Mouse (Mus musculus) lung, postnatal 0 days (tissue): ENCODE results near the gene Adgrf3. TPM values are rescaled to one million over a fixed set of nuclear protein-coding genes. Genes with fewer than 3 reads are reported as not detected.

Source experiments
- ATAC-seq: fragments of 200-750 bp; cut with Nextera tagmentation; 2 replicates; pipeline ENCODE4 v1.8.0; 2017; ENCODE audit warnings: moderate library complexity
- DNase-seq: peaks from one replicate; pipeline ENCODE4 v3.0.0-alpha.2; 2016; ENCODE audit warnings: low spot score
- H3K27ac ChIP-seq: fragments of 300-500 bp; sonication (generic); 2 replicates; pipeline ENCODE4 v1.5.1; 2014; ENCODE audit warnings: antibody characterized with exemption, mild to moderate bottlenecking, low read length, mixed read lengths
- H3K27me3 ChIP-seq: fragments of 300-500 bp; sonication (generic); replicated peaks from 2 replicates; pipeline ENCODE4 v1.6.1; 2014; ENCODE audit warnings: low read length, mixed read lengths; ENCODE audit not compliant: insufficient read depth
- H3K36me3 ChIP-seq: fragments of 300-500 bp; sonication (generic); 2 replicates; pipeline ENCODE4 v1.6.1; 2014; ENCODE audit warnings: low read length, mixed read lengths; ENCODE audit not compliant: insufficient read depth
- H3K4me1 ChIP-seq: fragments of 300-500 bp; sonication (generic); 2 replicates; pipeline ENCODE4 v1.6.1; 2014; ENCODE audit warnings: antibody characterized with exemption, low read depth, low read length, mixed read lengths; ENCODE audit not compliant: insufficient read depth
- H3K4me2 ChIP-seq: fragments of 300-500 bp; sonication (generic); replicated peaks from 2 replicates; pipeline ENCODE4 v1.6.1; 2014; ENCODE audit warnings: low read depth, mild to moderate bottlenecking, low read length, moderate library complexity, mixed read lengths
- H3K4me3 ChIP-seq: fragments of 300-500 bp; sonication (generic); 2 replicates; pipeline ENCODE4 v1.5.1; 2014; ENCODE audit warnings: low read depth, low read length
- H3K9ac ChIP-seq: fragments of 300-500 bp; sonication (generic); replicated peaks from 2 replicates; pipeline ENCODE4 v1.6.1; 2014; ENCODE audit warnings: low read depth, mild to moderate bottlenecking
- H3K9me3 ChIP-seq: fragments of 300-500 bp; sonication (generic); 2 replicates; pipeline ENCODE4 v1.6.1; 2016; ENCODE audit warnings: low read length, mixed read lengths
- CTCF ChIP-seq: IDR thresholded peaks from 2 replicates; pipeline ENCODE4 v1.5.1; 2016; ENCODE audit warnings: antibody characterized with exemption, mild to moderate bottlenecking
- EP300 ChIP-seq: IDR thresholded peaks from 2 replicates; pipeline ENCODE4 v1.6.1; 2016; ENCODE audit warnings: antibody characterized with exemption, mild to moderate bottlenecking, control low read depth
- WGBS: fragments of 180-500 bp; shearing (Covaris S2); extraction: QIAGEN DNeasy Blood & Tissue Kit; methylation state at CpG from one replicate; pipeline ENCODE4 v1.1.7; 2014; 5-methylcytosine and 5-hydroxymethylcytosine counted together
- polyA plus RNA-seq: library from polyadenylated mRNA; unstranded; fragments of >200 nt; fragmentation: Nextera tagmentation; extraction: Ambion mirVana; gene quantifications from 2 replicates; pipeline ENCODE4 v1.2.1, GENCODE M21; 2015

The Adgrf3 gene
- polyA plus RNA-seq, 1 experiment from 2014 or later, result 0.13 TPM

DNA sequence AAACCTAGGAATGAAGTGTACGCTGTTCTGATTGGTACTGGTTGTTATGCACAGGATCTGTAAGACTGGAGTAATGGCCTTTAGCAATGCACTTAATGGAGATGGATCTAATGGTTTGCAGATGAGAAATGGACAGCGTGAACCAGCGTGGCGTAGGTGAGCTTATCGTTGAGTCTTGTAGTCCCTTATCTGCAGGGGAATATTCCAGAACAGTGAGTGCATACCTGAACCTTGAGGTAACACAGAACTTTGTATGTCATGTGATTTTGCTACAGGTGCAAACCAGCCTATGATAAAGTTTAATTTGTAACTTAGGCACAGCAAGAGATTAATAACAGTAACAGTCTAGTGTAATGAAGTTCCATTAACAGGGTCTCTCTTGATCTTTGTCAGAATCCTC lies 33.0 kb upstream of the Adgrf3 start:
- Histone ChIP-seq H3K9ac (no peak overlapping the region), H3K4me1 (no peaks in the 10 kb centered on the region), H3K4me3 (no peak overlapping the region), H3K4me2 (no peak overlapping the region), H3K27me3 (no peaks in the 10 kb centered on the region), H3K36me3 (no peaks in the 10 kb centered on the region), H3K27ac (no peak overlapping the region), H3K9me3 (no peaks in the 10 kb centered on the region)
- TF ChIP-seq CTCF, result no peak
- TF ChIP-seq EP300, result no peak
- ATAC-seq (no peak), DNase-seq (no peak)
- WGBS, result 79% methylated on average over 5 of the region's 5 CpGs

DNA sequence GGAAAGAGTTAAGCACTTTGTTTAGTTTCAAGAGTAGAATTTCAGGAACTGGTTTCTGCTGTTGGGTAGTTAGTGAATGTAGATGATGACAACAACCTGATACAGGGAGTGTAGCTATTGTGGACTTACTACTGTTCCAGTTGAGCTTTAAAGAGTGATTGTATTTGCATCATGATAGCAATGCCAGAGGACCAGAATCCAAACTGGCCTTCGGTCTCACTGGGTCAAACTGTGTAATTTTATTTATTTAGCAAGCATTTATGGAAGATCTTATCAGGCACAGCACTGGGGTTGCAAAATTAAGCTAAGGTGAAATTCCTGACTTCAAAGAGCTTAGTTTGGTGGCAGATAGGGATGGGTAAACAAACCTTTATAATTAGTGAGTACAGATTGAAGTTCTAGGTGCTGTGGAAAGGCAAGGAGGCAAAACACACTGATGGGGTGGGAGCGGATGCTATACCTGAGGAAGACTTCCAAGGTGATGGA lies 30.2 kb upstream of the Adgrf3 start:
- TF ChIP-seq EP300, result no peak
- TF ChIP-seq CTCF, result no peak
- Histone ChIP-seq H3K9me3 (no peaks in the 10 kb centered on the region), H3K27me3 (no peaks in the 10 kb centered on the region), H3K27ac (no peak overlapping the region), H3K9ac (no peak overlapping the region), H3K4me2 (no peak overlapping the region), H3K36me3 (no peaks in the 10 kb centered on the region), H3K4me3 (no peak overlapping the region), H3K4me1 (no peaks in the 10 kb centered on the region)
- DNase-seq, result no peak
- WGBS, result 76% methylated on average over 2 of the region's 2 CpGs
- ATAC-seq, result no peak

DNA sequence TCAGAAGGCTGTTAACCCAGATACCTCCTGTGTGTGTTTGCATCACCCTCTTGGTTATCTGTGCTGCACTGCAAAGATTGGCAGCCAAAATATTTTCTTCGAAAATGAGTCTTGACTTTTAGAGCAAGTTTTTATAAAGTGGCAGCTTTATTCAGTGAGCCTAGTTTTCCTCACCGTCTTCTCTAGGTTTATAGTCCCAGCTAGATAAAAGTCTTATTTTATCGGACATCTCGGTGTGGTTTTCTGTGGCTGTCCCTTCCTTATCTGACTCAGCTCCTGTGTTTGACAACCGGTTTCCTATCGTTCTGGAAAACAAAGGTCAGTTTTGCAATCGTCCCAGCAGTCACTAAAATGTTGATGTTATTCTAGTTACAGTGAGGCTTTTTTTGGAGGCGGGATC lies 28.5 kb upstream of the Adgrf3 start:
- peak; percentile 34 for DNase-seq
- ATAC-seq, result no peak
- no peak overlapping the region for H3K4me3 ChIP-seq
- TF ChIP-seq EP300, result no peak
- no peak for TF ChIP-seq CTCF
- H3K27ac ChIP-seq, result no peak overlapping the region
- no peaks in the 10 kb centered on the region for H3K36me3 ChIP-seq
- WGBS, result 28% methylated on average over 8 of the region's 8 CpGs
- H3K4me1 ChIP-seq, result no peaks in the 10 kb centered on the region
- H3K27me3 ChIP-seq, result no peaks in the 10 kb centered on the region
- no peaks in the 10 kb centered on the region for H3K9me3 ChIP-seq
- no peak overlapping the region for H3K4me2 ChIP-seq
- no peak overlapping the region for H3K9ac ChIP-seq

DNA sequence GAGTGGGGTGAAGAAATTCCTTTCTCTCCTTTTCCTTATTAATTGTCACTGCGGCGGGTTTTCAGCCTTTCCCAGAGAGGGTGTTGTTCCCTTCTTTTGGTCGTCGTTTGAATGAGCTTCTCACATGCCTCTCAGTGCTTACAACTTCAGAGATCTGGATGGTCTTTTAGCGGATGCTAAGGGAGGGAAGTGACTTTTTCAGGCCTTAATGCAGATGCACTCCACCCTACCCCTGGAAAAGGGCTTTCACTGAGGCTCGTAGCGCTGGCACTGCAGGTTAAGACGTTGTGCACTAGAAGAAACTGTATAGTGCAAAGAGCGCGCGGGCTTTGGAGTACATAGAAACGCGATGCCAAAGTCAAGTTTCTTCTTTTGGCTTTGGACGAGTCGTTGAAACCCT lies 27.5 kb upstream of the Adgrf3 start:
- TF ChIP-seq EP300, result no peak
- no peak for TF ChIP-seq CTCF
- DNase-seq (peak; percentile 19), ATAC-seq (no peak)
- no peaks in the 10 kb centered on the region for H3K9me3 ChIP-seq
- no peaks in the 10 kb centered on the region for H3K4me1 ChIP-seq
- H3K36me3 ChIP-seq, result no peaks in the 10 kb centered on the region
- H3K9ac ChIP-seq, result peak overlapping the region; percentile 48
- peak overlapping the region; percentile 79 for H3K4me3 ChIP-seq
- H3K27me3 ChIP-seq, result no peaks in the 10 kb centered on the region
- peak overlapping the region; percentile 92 for H3K4me2 ChIP-seq
- H3K27ac ChIP-seq, result peak overlapping the region; percentile 81
- 2% methylated on average over 15 of the region's 15 CpGs for WGBS

DNA sequence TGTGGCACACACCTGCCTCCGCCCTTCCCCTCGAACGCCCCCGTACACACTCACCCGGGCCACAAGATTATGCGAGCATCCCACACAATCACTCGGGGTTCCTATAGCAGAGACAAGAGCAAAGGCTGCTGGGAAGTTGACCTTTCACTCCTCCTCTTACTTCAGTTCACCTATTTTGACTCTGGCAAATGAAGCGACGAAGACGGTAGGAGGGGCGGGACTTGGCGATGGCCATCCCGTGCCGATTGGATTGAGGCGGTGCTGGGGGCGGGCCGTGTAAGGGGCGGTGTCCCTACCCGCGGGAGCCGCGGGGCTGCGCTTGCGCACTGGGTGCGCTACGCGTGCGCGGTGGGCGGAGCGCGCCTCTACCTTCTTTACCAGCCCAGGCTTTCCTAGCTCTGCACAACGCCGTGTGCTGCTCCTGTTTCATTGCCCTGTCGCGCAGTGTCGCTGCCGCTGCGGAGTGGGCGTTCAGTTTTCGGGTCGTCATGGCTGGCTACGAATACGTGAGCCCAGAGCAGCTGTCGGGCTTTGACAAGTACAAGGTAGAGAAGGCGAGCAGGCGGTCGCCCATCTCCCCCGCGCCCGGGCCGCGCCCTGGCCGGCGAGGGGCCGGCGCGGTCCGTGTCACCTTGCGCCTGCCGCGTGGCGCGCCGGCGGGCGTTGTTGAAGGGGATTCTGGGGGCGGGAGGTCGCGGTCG lies 26.9 kb upstream of the Adgrf3 start, which contains the start of gene Selenoi:
Selenoi (plus strand) TSS at position 311 of the 701 bp plus-strand sequence.
- Histone ChIP-seq H3K4me3 (peak within 1 kb of the TSS; percentile 79), H3K27me3 (no peaks in the 10 kb centered on the region), H3K9me3 (no peaks in the 10 kb centered on the region), H3K9ac (peak within 1 kb of the TSS; percentile 48), H3K36me3 (no peaks in the 10 kb centered on the region), H3K27ac (peak within 1 kb of the TSS; percentile 81), H3K4me1 (no peaks in the 10 kb centered on the region), H3K4me2 (peak within 1 kb of the TSS; percentile 92)
- peak; percentile 100 for ATAC-seq
- peak; percentile 98 for DNase-seq
- TF ChIP-seq EP300 (no peak), CTCF (peak; percentile 23)
- 3% methylated on average over 71 of the region's 71 CpGs for WGBS

DNA sequence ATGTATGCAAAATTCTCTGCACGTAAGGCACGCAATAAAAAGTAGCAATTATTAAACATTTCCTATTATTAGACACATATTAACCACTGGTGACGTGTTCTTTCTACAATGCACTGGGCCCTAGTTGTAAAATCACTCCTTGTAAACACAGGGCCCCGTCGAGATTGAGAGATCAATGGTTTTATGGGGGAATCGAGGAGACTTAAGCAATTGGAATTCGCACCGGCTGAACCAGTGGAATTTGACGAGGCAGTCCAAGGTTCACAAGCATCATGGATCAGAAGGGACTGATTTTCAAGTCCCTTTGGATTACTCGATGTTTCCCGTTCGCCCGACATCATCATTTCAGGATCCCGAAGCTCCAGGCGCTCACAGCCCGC lies 26.4 kb upstream of the Adgrf3 start:
- peak overlapping the region; percentile 92 for H3K4me2 ChIP-seq
- DNase-seq (no peak), ATAC-seq (no peak)
- WGBS, result 37% methylated on average over 16 of the region's 16 CpGs
- peak overlapping the region; percentile 34; the same call in 1 of the 2 replicates for H3K9ac ChIP-seq
- H3K4me3 ChIP-seq, result peak overlapping the region; percentile 79
- peak overlapping the region; percentile 57 for H3K27ac ChIP-seq
- TF ChIP-seq EP300, result no peak
- no peak for TF ChIP-seq CTCF
- no peaks in the 10 kb centered on the region for H3K9me3 ChIP-seq
- no peaks in the 10 kb centered on the region for H3K27me3 ChIP-seq
- H3K36me3 ChIP-seq, result no peaks in the 10 kb centered on the region
- H3K4me1 ChIP-seq, result no peaks in the 10 kb centered on the region
